Mouse (Mus musculus): Measurements from ENCODE around the gene Mrs2. TPM values are rescaled to one million over a fixed set of nuclear protein-coding genes. Genes with fewer than 3 reads are reported as not detected.
"Not testable (repeated sequence)": the region's sequence is repeated elsewhere in the genome, so short reads cannot be mapped to it uniquely, and the experiment has no call there.

Gene Mrs2
- total and polyA plus RNA-seq, 2 experiments from 2014 or later = 13.0 to 41.8 TPM

GRCm38 (mm10) chr13:24977820-24978342 is 42.3 kb downstream of the Mrs2 start:
- Histone ChIP-seq H3K36me3 (ENCODE audit: insufficient read depth, low read length) (no peaks in the 10 kb centered on the region), H3K4me3 (ENCODE audit: low read depth, low read length) (no peak overlapping the region), H3K27ac (ENCODE audit: low read depth, low read length) (no peak overlapping the region), H3K9ac (replicated peaks; ENCODE audit: low read length, poor library complexity, severe bottlenecking) (no peak overlapping the region), H3K9me3 (ENCODE audit: low read length) (no peaks in the 10 kb centered on the region), H3K4me2 (ENCODE audit: low read depth, low read length, poor library complexity, severe bottlenecking) (no peak overlapping the region), H3K27me3 (ENCODE audit: insufficient read depth, low read length) (no peaks in the 10 kb centered on the region), H3K4me1 (ENCODE audit: insufficient read depth, low read length) (no peaks in the 10 kb centered on the region)
- TF ChIP-seq CTCF (IDR thresholded peaks at IDR 0.05) = no peak
- no peak for ATAC-seq (ENCODE audit: low FRiP score)
- no peak for DNase-seq (ENCODE audit: low spot score)
- WGBS = 85% methylated on average over 5 of the region's 5 CpGs

GRCm38 (mm10) chr13:24976384-24976783 is 43.8 kb downstream of the Mrs2 start:
- no peaks in the 10 kb centered on the region for H3K36me3 ChIP-seq (ENCODE audit: insufficient read depth, low read length)
- H3K4me2 ChIP-seq (ENCODE audit: low read depth, low read length, poor library complexity, severe bottlenecking) = no peak overlapping the region
- no peaks in the 10 kb centered on the region for H3K9me3 ChIP-seq (ENCODE audit: low read length)
- no peaks in the 10 kb centered on the region for H3K4me1 ChIP-seq (ENCODE audit: insufficient read depth, low read length)
- no peak overlapping the region for H3K27ac ChIP-seq (ENCODE audit: low read depth, low read length)
- no peak for TF ChIP-seq CTCF (IDR thresholded peaks at IDR 0.05)
- 63% methylated on average over 4 of the region's 4 CpGs for WGBS
- no peak overlapping the region for H3K9ac ChIP-seq (replicated peaks; ENCODE audit: low read length, poor library complexity, severe bottlenecking)
- peak; percentile 8 for DNase-seq (ENCODE audit: low spot score)
- ATAC-seq (ENCODE audit: low FRiP score) = peak; percentile 41; the same call in 1 of the 2 replicates
- no peaks in the 10 kb centered on the region for H3K27me3 ChIP-seq (ENCODE audit: insufficient read depth, low read length)
- H3K4me3 ChIP-seq (ENCODE audit: low read depth, low read length) = no peak overlapping the region

DNA sequence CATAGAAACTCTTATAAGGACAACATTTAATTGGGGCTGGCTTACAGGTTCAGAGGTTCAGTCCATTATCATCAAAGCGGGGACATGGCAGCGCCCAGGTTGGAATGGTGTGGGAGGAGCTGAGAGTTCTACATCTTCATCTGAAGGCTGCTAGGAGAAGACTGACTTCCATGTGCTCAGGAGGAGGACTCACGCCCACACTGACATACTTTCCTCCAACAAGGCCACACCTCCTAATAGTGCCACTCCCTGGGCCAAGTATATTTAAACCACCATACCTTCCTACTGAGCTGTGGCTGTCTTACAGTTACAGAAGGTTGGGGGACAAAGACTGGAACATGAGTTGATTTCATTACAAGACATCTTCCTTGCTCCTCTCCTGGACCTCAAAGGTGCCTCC is 48.4 kb downstream of the Mrs2 start:
- not testable (repeated sequence) for ATAC-seq (ENCODE audit: low FRiP score)

GRCm38 (mm10) chr13:24965846-24966201 is 54.4 kb downstream of the Mrs2 start:
- Histone ChIP-seq H3K9me3 (ENCODE audit: low read length) (no peaks in the 10 kb centered on the region), H3K4me1 (ENCODE audit: insufficient read depth, low read length) (no peaks in the 10 kb centered on the region; the same call in 1 of the 2 replicates), H3K4me3 (ENCODE audit: low read depth, low read length) (peak overlapping the region; percentile 21; the same call in 1 of the 2 replicates), H3K36me3 (ENCODE audit: insufficient read depth, low read length) (no peaks in the 10 kb centered on the region), H3K27me3 (ENCODE audit: insufficient read depth, low read length) (no peaks in the 10 kb centered on the region), H3K27ac (ENCODE audit: low read depth, low read length) (0 out of 2 replicates have a peak overlapping the region, but pooled peaks have one; percentile 0), H3K4me2 (ENCODE audit: low read depth, low read length, poor library complexity, severe bottlenecking) (peak overlapping the region; percentile 34), H3K9ac (replicated peaks; ENCODE audit: low read length, poor library complexity, severe bottlenecking) (0 out of 2 replicates have a peak overlapping the region, but pooled peaks have one; percentile 14)
- no peak for TF ChIP-seq CTCF (IDR thresholded peaks at IDR 0.05)
- DNase-seq (ENCODE audit: low spot score) = no peak
- peak; percentile 76 for ATAC-seq (ENCODE audit: low FRiP score)
- 30% methylated on average over 5 of the region's 5 CpGs for WGBS

More for the DNA sequence above, 48.4 kb downstream of the Mrs2 start:
- H3K27me3 ChIP-seq (ENCODE audit: insufficient read depth, low read length); H3K9me3 ChIP-seq (ENCODE audit: low read length); H3K4me3 ChIP-seq (ENCODE audit: low read depth, low read length); H3K4me1 ChIP-seq (ENCODE audit: insufficient read depth, low read length); H3K27ac ChIP-seq (ENCODE audit: low read depth, low read length); DNase-seq (ENCODE audit: low spot score); H3K36me3 ChIP-seq (ENCODE audit: insufficient read depth, low read length); H3K4me2 ChIP-seq (ENCODE audit: low read depth, low read length, poor library complexity, severe bottlenecking); H3K9ac ChIP-seq (replicated peaks; ENCODE audit: low read length, poor library complexity, severe bottlenecking): not testable (repeated sequence)
- 88% methylated on average over 3 of the region's 3 CpGs for WGBS

- H3K36me3 ChIP-seq (ENCODE audit: insufficient read depth, low read length) = no peaks in the 10 kb centered on the region
- H3K9ac ChIP-seq (replicated peaks; ENCODE audit: low read length, poor library complexity, severe bottlenecking) = 0 out of 2 replicates have a peak overlapping the region, but pooled peaks have one; percentile 14
- DNase-seq (ENCODE audit: low spot score) (peak; percentile 52), ATAC-seq (ENCODE audit: low FRiP score) (peak; percentile 86)
- no peaks in the 10 kb centered on the region for H3K27me3 ChIP-seq (ENCODE audit: insufficient read depth, low read length)
- H3K4me2 ChIP-seq (ENCODE audit: low read depth, low read length, poor library complexity, severe bottlenecking) = peak overlapping the region; percentile 34
- H3K4me1 ChIP-seq (ENCODE audit: insufficient read depth, low read length) = no peaks in the 10 kb centered on the region; the same call in 1 of the 2 replicates
- peak overlapping the region; percentile 21; the same call in 1 of the 2 replicates for H3K4me3 ChIP-seq (ENCODE audit: low read depth, low read length)
- 0 out of 2 replicates have a peak overlapping the region, but pooled peaks have one; percentile 0 for H3K27ac ChIP-seq (ENCODE audit: low read depth, low read length)
- no peak for TF ChIP-seq CTCF (IDR thresholded peaks at IDR 0.05)
- no peaks in the 10 kb centered on the region for H3K9me3 ChIP-seq (ENCODE audit: low read length)
- WGBS = 16% methylated on average over 15 of the region's 15 CpGs
Measured at GRCm38 (mm10) chr13:24965130-24965845, 54.9 kb downstream of the Mrs2 start.

DNA sequence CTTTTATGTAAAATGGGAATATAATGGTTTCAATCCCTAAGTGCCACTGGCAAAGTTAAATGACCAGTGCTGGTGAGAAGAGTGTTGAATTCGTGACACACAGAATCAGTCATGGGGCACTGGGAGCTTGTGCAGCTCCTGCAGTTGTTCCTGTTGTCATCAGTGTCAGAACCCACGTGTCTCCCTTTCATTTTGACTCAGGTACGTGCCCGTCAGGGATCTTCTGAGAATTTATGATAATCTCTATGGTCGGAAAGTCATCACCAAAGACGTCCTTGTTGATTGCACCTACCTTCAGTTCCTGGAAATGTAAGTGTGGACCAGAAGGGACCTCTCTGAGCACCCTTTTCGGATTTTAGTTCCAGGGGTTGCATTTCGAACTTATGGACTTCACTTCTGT is 58.1 kb downstream of the Mrs2 start:
- WGBS = 85% methylated on average over 8 of the region's 8 CpGs

More for the DNA sequence above, 58.1 kb downstream of the Mrs2 start:
- Histone ChIP-seq H3K9me3 (ENCODE audit: low read length) (no peaks in the 10 kb centered on the region), H3K27ac (ENCODE audit: low read depth, low read length) (no peak overlapping the region), H3K36me3 (ENCODE audit: insufficient read depth, low read length) (no peaks in the 10 kb centered on the region), H3K9ac (replicated peaks; ENCODE audit: low read length, poor library complexity, severe bottlenecking) (no peak overlapping the region), H3K27me3 (ENCODE audit: insufficient read depth, low read length) (no peaks in the 10 kb centered on the region), H3K4me2 (ENCODE audit: low read depth, low read length, poor library complexity, severe bottlenecking) (no peak overlapping the region), H3K4me3 (ENCODE audit: low read depth, low read length) (no peak overlapping the region), H3K4me1 (ENCODE audit: insufficient read depth, low read length) (no peaks in the 10 kb centered on the region; the same call in 1 of the 2 replicates)
- ATAC-seq (ENCODE audit: low FRiP score) = no peak
- TF ChIP-seq CTCF (IDR thresholded peaks at IDR 0.05) = no peak
- no peak for DNase-seq (ENCODE audit: low spot score)
